Mouse (Mus musculus) CH12.LX (cell line): Measurements from ENCODE around the gene Mmgt2. TPM values are rescaled to one million over a fixed set of nuclear protein-coding genes. Genes with fewer than 3 reads are reported as not detected.

Experiments
- DNase-seq: peaks from one replicate; pipeline ENCODE4 v3.0.0-alpha.2; 2013; ENCODE audit errors: extremely low read depth
- H3K27ac ChIP-seq: 2 replicates; pipeline ENCODE4 v1.5.1; 2012; ENCODE audit warnings: low read depth, mild to moderate bottlenecking, control low read depth, moderate library complexity; ENCODE audit not compliant: insufficient read depth
- H3K27me3 ChIP-seq: replicated peaks from 2 replicates; pipeline ENCODE3; 2012; ENCODE audit warnings: inconsistent platforms
- H3K36me3 ChIP-seq, 2 experiments: replicated peaks in 1 of 2; 2 replicates each; pipeline versions ENCODE3 to v1.6.1; 2012; ENCODE audit warnings: inconsistent platforms in 1 of 2, low read length in 1 of 2, mild to moderate bottlenecking in 1 of 2, mixed read lengths in 1 of 2, moderate library complexity in 1 of 2; ENCODE audit not compliant: control insufficient read depth in 1 of 2, insufficient read depth in 1 of 2
- H3K4me1 ChIP-seq, 2 experiments: 2 replicates each; pipeline ENCODE4 v1.6.1; 2012; ENCODE audit warnings: inconsistent platforms in 1 of 2, moderate library complexity in 1 of 2; ENCODE audit not compliant: insufficient read depth in 2 of 2, control insufficient read depth in 1 of 2
- H3K4me2 ChIP-seq: 2 replicates; pipeline ENCODE4 v1.6.1; 2012; ENCODE audit warnings: low read depth, mild to moderate bottlenecking, control low read depth; ENCODE audit not compliant: poor library complexity, insufficient read depth, severe bottlenecking
- H3K4me3 ChIP-seq, 3 experiments: fragments of 150-350 bp in 1 of 3; sonication (generic) in 1 of 3; replicated peaks in 1 of 3; 2 replicates each; pipeline versions ENCODE3 to v1.5.1; 2011 to 2012; ENCODE audit warnings: low read depth in 2 of 3, low read length in 2 of 3, mild to moderate bottlenecking in 2 of 3, moderate library complexity in 2 of 3, control low read depth in 1 of 3, improper control_type of control experiment in 1 of 3, inconsistent platforms in 1 of 3, mixed read lengths in 1 of 3; ENCODE audit not compliant: poor library complexity in 1 of 3
- H3K79me2 ChIP-seq: replicated peaks from 2 replicates; pipeline ENCODE4 v1.6.1; 2012; ENCODE audit warnings: mild to moderate bottlenecking, moderate library complexity; ENCODE audit not compliant: control insufficient read depth, poor library complexity, insufficient read depth, severe bottlenecking; ENCODE audit errors: extremely low read depth
- H3K9ac ChIP-seq: 2 replicates; pipeline ENCODE4 v1.6.1; 2012; ENCODE audit warnings: low read depth, mild to moderate bottlenecking, control low read depth, moderate library complexity; ENCODE audit not compliant: insufficient read depth
- H3K9me3 ChIP-seq: replicated peaks from 2 replicates; pipeline ENCODE3; 2012; ENCODE audit warnings: low read length, inconsistent platforms, mixed read lengths
- CHD1 ChIP-seq: IDR thresholded peaks from 2 replicates; pipeline ENCODE4 v1.6.1; 2012; ENCODE audit warnings: low read depth, low read length, improper control_type of control experiment, inconsistent platforms
- CHD2 ChIP-seq: IDR thresholded peaks from 2 replicates; pipeline ENCODE4 v1.6.1; 2011; ENCODE audit warnings: low read length, improper control_type of control experiment
- CTCF ChIP-seq, 2 experiments: IDR thresholded peaks in 1 of 2; conservative IDR thresholded peaks in 1 of 2; 2 replicates each; pipeline ENCODE4 v1.5.1; 2011 to 2012; ENCODE audit warnings: low read depth in 2 of 2, low read length in 2 of 2, improper control_type of control experiment in 1 of 2, inconsistent platforms in 1 of 2, mild to moderate bottlenecking in 1 of 2, moderate library complexity in 1 of 2
- E2F4 ChIP-seq: IDR thresholded peaks from 2 replicates; pipeline ENCODE4 v1.6.1; 2011; ENCODE audit warnings: low read depth, low read length, improper control_type of control experiment; ENCODE audit not compliant: insufficient replicate concordance
- ELF1 ChIP-seq: IDR thresholded peaks from 2 replicates; pipeline ENCODE4 v1.6.1; 2014; ENCODE audit warnings: low read depth, mild to moderate bottlenecking, inconsistent platforms, low read length, improper control_type of control experiment
- EP300 ChIP-seq: IDR thresholded peaks from 2 replicates; pipeline ENCODE4 v1.6.1; 2011; ENCODE audit warnings: low read length, improper control_type of control experiment
- ETS1 ChIP-seq: conservative IDR thresholded peaks from 2 replicates; pipeline ENCODE4 v1.6.1; 2012; ENCODE audit warnings: low read depth, mild to moderate bottlenecking, inconsistent platforms, low read length, improper control_type of control experiment, moderate library complexity
- IRF4 ChIP-seq: IDR thresholded peaks from 2 replicates; pipeline ENCODE4 v1.6.1; 2014; ENCODE audit warnings: low read depth, mild to moderate bottlenecking, inconsistent platforms, low read length, improper control_type of control experiment
- KAT2A ChIP-seq: IDR thresholded peaks from 2 replicates; pipeline ENCODE4 v1.6.1; 2012; ENCODE audit warnings: low read length, improper control_type of control experiment, inconsistent platforms; ENCODE audit not compliant: insufficient replicate concordance
- MAFK ChIP-seq: IDR thresholded peaks from 2 replicates; pipeline ENCODE4 v1.6.1; 2011; ENCODE audit warnings: low read length, improper control_type of control experiment; ENCODE audit not compliant: insufficient replicate concordance
- MAX ChIP-seq: IDR thresholded peaks from 2 replicates; pipeline ENCODE4 v1.6.1; 2011; ENCODE audit warnings: low read length, improper control_type of control experiment
- MAZ ChIP-seq: IDR thresholded peaks from 2 replicates; pipeline ENCODE4 v1.6.1; 2012; ENCODE audit warnings: low read depth, mild to moderate bottlenecking, inconsistent platforms, low read length, improper control_type of control experiment, moderate library complexity
- MEF2A ChIP-seq: IDR thresholded peaks from 2 replicates; pipeline ENCODE4 v1.6.1; 2014; ENCODE audit warnings: low read depth, mild to moderate bottlenecking, inconsistent platforms, low read length, improper control_type of control experiment, borderline replicate concordance
- MXI1 ChIP-seq: IDR thresholded peaks from 2 replicates; pipeline ENCODE4 v1.6.1; 2011; ENCODE audit warnings: mild to moderate bottlenecking, low read depth, low read length, improper control_type of control experiment
- MYC ChIP-seq: IDR thresholded peaks from 2 replicates; pipeline ENCODE4 v1.6.1; 2011; ENCODE audit warnings: low read depth, mild to moderate bottlenecking, improper control_type of control experiment, low read length
- NRF1 ChIP-seq: IDR thresholded peaks from 2 replicates; pipeline ENCODE4 v1.6.1; 2014; ENCODE audit warnings: low read depth, mild to moderate bottlenecking, inconsistent platforms, low read length, improper control_type of control experiment, moderate library complexity
- PAX5 ChIP-seq: IDR thresholded peaks from 2 replicates; pipeline ENCODE4 v1.6.1; 2012; ENCODE audit warnings: low read length, inconsistent platforms, mixed read lengths
- POLR2A ChIP-seq: IDR thresholded peaks from 2 replicates; pipeline ENCODE4 v1.6.1; 2011; ENCODE audit warnings: low read depth, mild to moderate bottlenecking, improper control_type of control experiment, low read length
- POLR2AphosphoS2 ChIP-seq: IDR thresholded peaks from 2 replicates; pipeline ENCODE4 v1.6.1; 2011; ENCODE audit warnings: low read depth, low read length, improper control_type of control experiment
- RCOR1 ChIP-seq: conservative IDR thresholded peaks from 2 replicates; pipeline ENCODE4 v1.6.1; 2012; ENCODE audit warnings: low read depth, mild to moderate bottlenecking, inconsistent platforms, low read length, improper control_type of control experiment
- SIN3A ChIP-seq: IDR thresholded peaks from 2 replicates; pipeline ENCODE4 v1.6.1; 2012; ENCODE audit warnings: low read length, improper control_type of control experiment, inconsistent platforms
- USF2 ChIP-seq: conservative IDR thresholded peaks from 2 replicates; pipeline ENCODE4 v1.6.1; 2011; ENCODE audit warnings: low read depth, low read length, improper control_type of control experiment
- ZMIZ1 ChIP-seq: IDR thresholded peaks from 2 replicates; pipeline ENCODE4 v1.6.1; 2012; ENCODE audit warnings: low read depth, mild to moderate bottlenecking, inconsistent platforms, low read length, improper control_type of control experiment
- dilution Hi-C: fragments of 300-500 bp; cut with MboI; formaldehyde crosslinking; loops from 2 replicates; pipeline ENCODE4 v1.14.3; 2020; ENCODE audit warnings: low sequenced_read_pairs; ENCODE audit not compliant: extremely low pct_unique_long_range_greater_than_20kb, extremely low pct_ligation_motif_present
- in situ Hi-C: fragments of 300-500 bp; cut with MboI; formaldehyde crosslinking; loops from 3 replicates; pipeline ENCODE4 v1.14.3; 2019; ENCODE audit warnings: low sequenced_read_pairs, low pct_ligation_motif_present, low pct_unique_long_range_greater_than_20kb, mixed read lengths
- polyA plus RNA-seq: library from polyadenylated mRNA; unstranded; fragments of >175 nt; gene quantifications from 2 replicates; pipeline ENCODE4 v1.2.1, GENCODE M21; 2012; ENCODE audit warnings: low read depth; ENCODE audit not compliant: insufficient read length
- total RNA-seq, 2 experiments: library from RNA; depleted of rRNA; stranded (reverse); fragments of 300-350 nt in 1 of 2; fragments of >200 nt in 1 of 2; gene quantifications; 2 replicates each; pipeline ENCODE4 v1.2.3; 2012 to 2014

The Mmgt2 gene
- total and polyA plus RNA-seq, 3 experiments = 49.2 to 65.9 (median 60.7) TPM

DNA sequence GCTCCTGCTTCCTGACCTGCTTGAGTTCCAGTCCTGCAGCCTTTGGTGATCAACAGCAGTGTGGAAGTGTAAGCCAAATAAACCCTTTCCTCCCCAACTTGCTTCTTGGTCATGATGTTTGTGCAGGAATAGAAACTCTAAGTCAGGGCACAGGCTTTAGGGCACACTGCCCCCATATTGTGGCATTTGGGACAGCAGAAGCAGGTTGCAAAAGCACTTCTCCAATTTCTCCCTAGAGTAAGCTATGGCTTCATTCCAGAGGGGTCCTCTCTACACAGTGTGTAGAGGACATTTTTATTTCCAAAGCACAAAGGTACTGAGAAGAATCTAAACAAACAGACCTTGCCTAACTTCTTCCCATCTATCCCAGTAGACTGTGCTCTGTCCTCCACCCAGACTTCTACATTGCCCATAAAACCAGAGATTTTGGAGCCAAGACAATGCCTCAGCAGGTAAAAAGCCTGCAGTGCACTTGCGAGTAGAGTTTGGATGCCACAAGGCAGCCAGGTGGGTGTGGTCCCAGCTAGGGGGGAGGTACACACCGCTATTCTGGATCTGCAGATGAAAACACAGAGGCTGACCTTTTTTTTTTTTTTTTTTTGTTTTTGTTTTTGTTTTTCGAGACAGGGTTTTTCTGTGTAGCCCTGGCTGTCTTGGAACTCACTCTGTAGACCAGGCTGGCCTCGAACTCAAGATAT lies 26.7 kb upstream of the Mmgt2 start:
- no peak for DNase-seq
- peaks cover 0 to 15% of the 10 kb centered on the region in 2 experiments; a peak in 2 of 4 replicates for H3K4me1 ChIP-seq
- no peak overlapping the region for H3K27ac ChIP-seq
- H3K9ac ChIP-seq = no peak overlapping the region
- TF ChIP-seq CHD2 (no peak), MEF2A (no peak), E2F4 (no peak), EP300 (no peak), MXI1 (no peak), ZMIZ1 (no peak)
- TF ChIP-seq, all 38 proteins: peak for 0
- dilution Hi-C loops = no loop called here
- no peaks in the 10 kb centered on the region for H3K79me2 ChIP-seq
- in situ Hi-C loops = no loop called here
- no peak overlapping the region for H3K4me2 ChIP-seq
- no peaks in the 10 kb centered on the region for H3K9me3 ChIP-seq
- H3K4me3 ChIP-seq = no peak overlapping the region
- H3K36me3 ChIP-seq = peaks cover 0 to 9% of the 10 kb centered on the region in 2 experiments
- no peaks in the 10 kb centered on the region for H3K27me3 ChIP-seq

- Histone ChIP-seq H3K27ac (no peak overlapping the region), H3K27me3 (no peaks in the 10 kb centered on the region), H3K9ac (no peak overlapping the region), H3K4me3 (no peak overlapping the region), H3K79me2 (no peaks in the 10 kb centered on the region), H3K4me1 (peaks cover 0 to 15% of the 10 kb centered on the region in 2 experiments; a peak in 2 of 4 replicates), H3K36me3 (peaks cover 0 to 7% of the 10 kb centered on the region in 2 experiments), H3K9me3 (peaks cover 3% of the 10 kb centered on the region), H3K4me2 (no peak overlapping the region)
- TF ChIP-seq MAX (no peak), MAFK (no peak), ZMIZ1 (no peak), POLR2AphosphoS2 (no peak), MYC (no peak), POLR2A (no peak), CHD2 (no peak), KAT2A (no peak), IRF4 (no peak), RCOR1 (no peak), CHD1 (no peak), E2F4 (no peak), ETS1 (no peak), NRF1 (no peak), ELF1 (no peak), USF2 (no peak), PAX5 (no peak), SIN3A (no peak), CTCF (conservative IDR thresholded peaks at IDR 0.05 in 1 of 2, IDR thresholded peaks at IDR 0.05 in 1 of 2; ENCODE audit: low read depth in 2 of 2, low read length in 2 of 2) (no peak), MAZ (no peak)
- DNase-seq = no peak
- in situ Hi-C loops = no loop called here
- dilution Hi-C loops = no loop called here
Observed at GRCm38 (mm10) chr11:62622850-62623249, 25.6 kb upstream of the Mmgt2 start.
